Mouse (Mus musculus) bone marrow macrophage, adult 2 months (primary cell): ENCODE measurements around the gene Thoc7.
"Not testable (repeated sequence)": the region's sequence is repeated elsewhere in the genome, so short reads cannot be mapped to it uniquely, and the experiment has no call there.

Experiments used
- CTCF ChIP-seq: IDR thresholded peaks from 2 replicates; pipeline ENCODE4 v1.5.1; 2012; ENCODE audit warnings: low read depth, mild to moderate bottlenecking, low read length, moderate library complexity
- POLR2A ChIP-seq: IDR thresholded peaks from 2 replicates; pipeline ENCODE4 v1.6.1; 2012; ENCODE audit warnings: mild to moderate bottlenecking, low read depth, low read length, borderline replicate concordance

DNA sequence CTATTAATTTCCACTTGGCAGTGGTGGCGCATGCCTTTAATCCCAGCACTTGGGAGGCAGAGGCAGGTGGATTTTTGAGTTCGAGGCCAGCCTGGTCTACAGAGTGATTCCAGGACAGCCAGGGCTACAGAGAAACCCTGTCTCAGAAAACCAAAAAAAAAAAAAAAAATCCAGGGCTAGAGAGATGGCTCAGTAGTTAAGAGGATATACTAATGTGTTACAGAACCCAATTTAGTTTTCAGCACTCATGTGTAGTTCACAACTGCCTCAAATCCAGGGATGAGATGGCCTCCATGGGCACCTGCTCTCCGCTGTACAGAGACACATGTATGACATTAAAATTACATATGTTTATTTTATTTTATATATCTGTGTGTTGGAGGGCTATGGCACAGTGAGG is 9.5 kb downstream of the Thoc7 start:
- TF ChIP-seq CTCF, POLR2A: not testable (repeated sequence)
